13 mouse cellular contexts compared by ENCODE assay signal in the genomic region with DNA sequence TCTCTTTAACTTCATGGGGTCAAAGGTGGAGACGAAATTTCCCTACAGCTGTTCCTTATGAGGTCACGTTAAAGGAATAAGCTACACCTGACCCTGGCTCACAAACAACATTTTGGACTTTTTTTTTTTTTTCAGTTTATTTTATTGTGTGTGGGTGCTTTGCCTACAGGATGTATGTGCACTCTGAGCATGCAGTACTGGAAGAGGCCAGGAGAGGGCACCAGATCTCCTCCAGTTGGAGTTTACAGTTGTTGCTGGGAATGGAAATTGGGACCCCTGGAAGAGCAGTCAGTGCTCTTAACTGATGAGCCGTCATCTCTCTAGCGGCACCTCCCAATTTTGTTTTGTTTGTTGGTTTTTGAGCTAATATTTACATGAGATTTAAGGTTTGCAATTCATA. TPM values are rescaled to one million over a fixed set of nuclear protein-coding genes. Genes with fewer than 3 reads are reported as not detected.
DNase-seq lines count a peak whose midpoint lies in the region; ATAC-seq and TF ChIP-seq lines count a peak whose summit lies in the region.
"Had no signal": no experiment of that assay in that cellular context is flagged by ENCODE, and none has a peak within 500 bp of the region (broad histone marks: within the 10 kb centered on the region; RNA-seq: fewer than 3 reads in every experiment).

No protein-coding gene starts in this region.

- DNase-seq in cerebellum, adult 2 months, result no peak
- DNase-seq in cerebellum, postnatal 36 days, result no peak
- DNase-seq in liver, result peak; percentile 68
- no peak for DNase-seq in liver, embryonic 11.5 days (ENCODE audit: low spot score)
- no peak for DNase-seq in liver, embryonic 14.5 days (ENCODE audit: low read depth in 3 of 3, low spot score in 3 of 3)
- DNase-seq in natural killer cell, adult 2 months (ENCODE audit: low spot score in 2 of 2), result no peak
- no peak for DNase-seq in thymus, adult 2 months
- DNase-seq: cerebellum, adult 11-12 months; kidney, adult 9 months; lung, postnatal 14 days had no signal

- H3K27ac ChIP-seq in cerebellum, adult 2 months (ENCODE audit: insufficient read depth, low read length), result no peak overlapping the region
- H3K27ac ChIP-seq in liver, embryonic 11.5 days (ENCODE audit: low read depth, low read length), result no peak overlapping the region
- no peak overlapping the region for H3K27ac ChIP-seq in liver, embryonic 14.5 days
- no peak overlapping the region for H3K27ac ChIP-seq in thymus, adult 2 months (ENCODE audit: control insufficient read depth, insufficient read depth, low read length)
- H3K27ac ChIP-seq: neural tube, embryonic 12.5 days had no signal

- TF ChIP-seq EP300 in liver, embryonic 14.5 days (IDR thresholded peaks at IDR 0.05; ENCODE audit: low read depth), result no peak

- H3K4me3 ChIP-seq in cerebellum, adult 2 months (replicated peaks; ENCODE audit: insufficient read depth, low read depth, low read length), result no peak overlapping the region
- H3K4me3 ChIP-seq in liver, embryonic 11.5 days (ENCODE audit: low read depth, low read length), result no peak overlapping the region
- H3K4me3 ChIP-seq in E14TG2a.4 (replicated peaks; ENCODE audit: low read length), result no peak overlapping the region
- no peak overlapping the region for H3K4me3 ChIP-seq in liver, embryonic 14.5 days (ENCODE audit: insufficient read depth in 1 of 2, low read depth in 2 of 2, low read length in 2 of 2)
- H3K4me3 ChIP-seq in thymus, adult 2 months (ENCODE audit: control insufficient read depth, insufficient read depth, low read length), result no peak overlapping the region
- H3K4me3 ChIP-seq: heart, embryonic 12.5 days; neural tube, embryonic 12.5 days had no signal

- no peak overlapping the region for H3K4me2 ChIP-seq in liver, embryonic 11.5 days
- H3K4me2 ChIP-seq in liver, embryonic 14.5 days (ENCODE audit: low read depth), result no peak overlapping the region
- H3K4me2 ChIP-seq: heart, embryonic 12.5 days; neural tube, embryonic 12.5 days had no signal

- H3K27me3 ChIP-seq in cerebellum, adult 2 months (ENCODE audit: control insufficient read depth, insufficient read depth, low read length), result no peaks in the 10 kb centered on the region
- no peaks in the 10 kb centered on the region for H3K27me3 ChIP-seq in liver, embryonic 11.5 days (replicated peaks; ENCODE audit: control insufficient read depth, insufficient read depth, low read length)
- no peaks in the 10 kb centered on the region for H3K27me3 ChIP-seq in E14TG2a.4 (ENCODE audit: insufficient read depth, low read length)
- H3K27me3 ChIP-seq in liver, embryonic 14.5 days (ENCODE audit: control insufficient read depth, insufficient read depth, low read length), result no peaks in the 10 kb centered on the region
- H3K27me3 ChIP-seq in thymus, adult 2 months (ENCODE audit: control insufficient read depth, insufficient read depth, low read length), result no peaks in the 10 kb centered on the region
- H3K27me3 ChIP-seq: heart, embryonic 12.5 days; neural tube, embryonic 12.5 days had no signal

- H3K4me1 ChIP-seq in cerebellum, adult 2 months (ENCODE audit: control insufficient read depth, insufficient read depth, low read length), result no peaks in the 10 kb centered on the region
- H3K4me1 ChIP-seq in liver, embryonic 11.5 days (replicated peaks; ENCODE audit: control insufficient read depth, insufficient read depth, low read length), result no peaks in the 10 kb centered on the region
- H3K4me1 ChIP-seq in E14TG2a.4 (replicated peaks; ENCODE audit: low read depth, low read length), result peaks cover 25% of the 10 kb centered on the region
- H3K4me1 ChIP-seq in liver, embryonic 14.5 days (replicated peaks; ENCODE audit: control insufficient read depth in 2 of 2, insufficient read depth in 2 of 2, low read length in 1 of 2), result peaks cover 0 to 5% of the 10 kb centered on the region in 2 experiments; a peak in 2 of 4 replicates
- no peaks in the 10 kb centered on the region for H3K4me1 ChIP-seq in thymus, adult 2 months (replicated peaks; ENCODE audit: control insufficient read depth, insufficient read depth, low read length)
- H3K4me1 ChIP-seq: heart, embryonic 12.5 days; neural tube, embryonic 12.5 days had no signal

- no peaks in the 10 kb centered on the region for H3K9me3 ChIP-seq in liver, embryonic 11.5 days (ENCODE audit: control insufficient read depth, low read length)
- H3K9me3 ChIP-seq in E14TG2a.4 (ENCODE audit: low read length), result no peaks in the 10 kb centered on the region
- no peaks in the 10 kb centered on the region for H3K9me3 ChIP-seq in liver, embryonic 14.5 days (ENCODE audit: control insufficient read depth, low read length)
- H3K9me3 ChIP-seq: neural tube, embryonic 12.5 days had no signal

- no peak for TF ChIP-seq POLR2A in cerebellum, adult 2 months (IDR thresholded peaks at IDR 0.05; ENCODE audit: borderline replicate concordance, insufficient read depth, low read length)
- no peak for TF ChIP-seq POLR2A in thymus, adult 2 months (IDR thresholded peaks at IDR 0.05; ENCODE audit: control insufficient read depth, extremely low read depth, insufficient read depth, low read length, poor library complexity)

- H3K36me3 ChIP-seq in liver, embryonic 11.5 days (ENCODE audit: control insufficient read depth, insufficient read depth, low read length), result no peaks in the 10 kb centered on the region
- no peaks in the 10 kb centered on the region for H3K36me3 ChIP-seq in E14TG2a.4 (ENCODE audit: insufficient read depth, low read length)
- H3K36me3 ChIP-seq in liver, embryonic 14.5 days (replicated peaks; ENCODE audit: control insufficient read depth, insufficient read depth, low read depth), result no peaks in the 10 kb centered on the region
- H3K36me3 ChIP-seq in thymus, adult 2 months (ENCODE audit: control insufficient read depth, insufficient read depth, low read length), result no peaks in the 10 kb centered on the region
- H3K36me3 ChIP-seq: heart, embryonic 12.5 days; neural tube, embryonic 12.5 days had no signal

- ATAC-seq in liver, embryonic 11.5 days (replicated peaks; ENCODE audit: low FRiP score), result no peak
- ATAC-seq in liver, embryonic 14.5 days (ENCODE audit: insufficient read depth), result no peak

- WGBS in cerebellum, adult 2 months, result 96% methylated on average over 4 of the region's 4 CpGs
- 86% methylated on average over 4 of the region's 4 CpGs for WGBS in liver, embryonic 11.5 days
- 81% methylated on average over 4 of the region's 4 CpGs for WGBS in liver, embryonic 14.5 days (ENCODE audit: insufficient replicate concordance)
- 96% methylated on average over 4 of the region's 4 CpGs for WGBS in thymus, adult 2 months

- no peak overlapping the region for H3K9ac ChIP-seq in liver, embryonic 11.5 days (ENCODE audit: low read depth, low read length)
- no peak overlapping the region for H3K9ac ChIP-seq in liver, embryonic 14.5 days (replicated peaks)
- H3K9ac ChIP-seq: heart, embryonic 12.5 days; neural tube, embryonic 12.5 days had no signal

- TF ChIP-seq CTCF in cerebellum, adult 2 months (IDR thresholded peaks at IDR 0.05; ENCODE audit: borderline replicate concordance, insufficient read depth, low read depth, low read length), result peak; percentile 19; the same call in 1 of the 2 replicates
- peak; percentile 95 for TF ChIP-seq CTCF in E14TG2a.4 (conservative IDR thresholded peaks at IDR 0.05; ENCODE audit: low read length)
- peak; percentile 80 for TF ChIP-seq CTCF in liver, embryonic 14.5 days (IDR thresholded peaks at IDR 0.05; ENCODE audit: low read depth)
- TF ChIP-seq CTCF in thymus, adult 2 months (IDR thresholded peaks at IDR 0.05; ENCODE audit: borderline replicate concordance, control insufficient read depth, extremely low read depth, insufficient read depth, low read length, poor library complexity), result no peak

RNA-seq across cellular contexts. Expression of a gene that starts 38.6 kb away (rescaled TPM):
- 110 and 122 TPM in 2 replicates for polyA plus RNA-seq in cerebellum, adult 2 months (2012; rRNA removed)
- 0.48 and 0.74 TPM in 2 replicates for polyA plus RNA-seq in liver, embryonic 11.5 days (2014; fragmentation: Nextera tagmentation; extraction: Ambion mirVana)
- 21.4 and 22.0 TPM in 2 replicates for polyA plus RNA-seq in liver, embryonic 14.5 days (2012; rRNA removed)
- polyA plus RNA-seq in liver, embryonic 14.5 days (2014; fragmentation: Nextera tagmentation; extraction: Ambion mirVana), result 5.7 and 6.6 TPM in 2 replicates
- polyA plus RNA-seq in thymus, adult 2 months (2012; rRNA removed), result 24.9 and 42.7 TPM in 2 replicates
- polyA plus RNA-seq: neural tube, embryonic 12.5 days had no signal

RNA-seq across cellular contexts. Expression of a gene that starts 51.3 kb away (rescaled TPM):
- polyA plus RNA-seq in cerebellum, adult 2 months (2012; rRNA removed), result 3.5 and 5.4 TPM in 2 replicates
- polyA plus RNA-seq in liver, embryonic 11.5 days (2014; fragmentation: Nextera tagmentation; extraction: Ambion mirVana), result 19.5 and 22.3 TPM in 2 replicates
- polyA plus RNA-seq in liver, embryonic 14.5 days (2012; rRNA removed), result 6.9 and 13.0 TPM in 2 replicates
- 16.5 and 17.5 TPM in 2 replicates for polyA plus RNA-seq in liver, embryonic 14.5 days (2014; fragmentation: Nextera tagmentation; extraction: Ambion mirVana)
- 28.6 and 32.5 TPM in 2 replicates for polyA plus RNA-seq in thymus, adult 2 months (2012; rRNA removed)

RNA-seq across cellular contexts. Expression of a gene that starts 56.6 kb away (rescaled TPM):
- 3.2 and 3.9 TPM in 2 replicates for polyA plus RNA-seq in cerebellum, adult 2 months (2012; rRNA removed)
- 6.4 and 7.9 TPM in 2 replicates for polyA plus RNA-seq in liver, embryonic 11.5 days (2014; fragmentation: Nextera tagmentation; extraction: Ambion mirVana)
- 4.9 and 6.2 TPM in 2 replicates for polyA plus RNA-seq in liver, embryonic 14.5 days (2012; rRNA removed)
- polyA plus RNA-seq in liver, embryonic 14.5 days (2014; fragmentation: Nextera tagmentation; extraction: Ambion mirVana), result 2.3 and 3.8 TPM in 2 replicates
- 606 and 690 TPM in 2 replicates for polyA plus RNA-seq in thymus, adult 2 months (2012; rRNA removed)

Comparison
In these comparisons a context has a peak if more than half of its experiments do, and no peak if none do; other contexts are left out.
1. RNA of a gene that starts 56.6 kb away (polyA plus RNA-seq): 606 to 690 TPM in thymus, adult 2 months; 6.4 to 7.9 TPM in liver, embryonic 11.5 days, 2.3 to 6.2 TPM in liver, embryonic 14.5 days and 3.2 to 3.9 TPM in cerebellum, adult 2 months; every median in the first group is over 10 times any median in the second.